Mouse (Mus musculus): ENCODE results near the gene Gpc5. TPM values are rescaled to one million over a fixed set of nuclear protein-coding genes. Genes with fewer than 3 reads are reported as not detected.
A peak's percentile ranks its signal among the peaks of the same experiment; 100 is the strongest.

The Gpc5 gene
- polyA plus RNA-seq, 1 experiment from 2014 or later: 0.81 TPM

- no peaks in the 10 kb centered on the region for H3K4me1 ChIP-seq
- H3K36me3 ChIP-seq (replicated peaks): no peaks in the 10 kb centered on the region
- no peak overlapping the region for H3K27ac ChIP-seq
- 89% methylated on average over 3 of the region's 3 CpGs for WGBS
- no peaks in the 10 kb centered on the region for H3K27me3 ChIP-seq (ENCODE audit: poor library complexity, severe bottlenecking)
- no peak for DNase-seq (ENCODE audit: extremely low spot score, low spot score)
- no peak overlapping the region for H3K4me3 ChIP-seq
- no peaks in the 10 kb centered on the region for H3K9me3 ChIP-seq
These were observed 1361.3 kb downstream of the Gpc5 start for GRCm38 (mm10) chr14:116453356-116453755.

GRCm38 (mm10) chr14:116456211-116456610 lies 1364.2 kb downstream of the Gpc5 start:
- Histone ChIP-seq H3K9me3 (no peaks in the 10 kb centered on the region), H3K27me3 (ENCODE audit: poor library complexity, severe bottlenecking) (no peaks in the 10 kb centered on the region), H3K4me1 (no peaks in the 10 kb centered on the region), H3K36me3 (replicated peaks) (no peaks in the 10 kb centered on the region), H3K4me3 (no peak overlapping the region), H3K27ac (no peak overlapping the region)
- WGBS: 81% methylated on average over 4 of the region's 4 CpGs
- no peak for DNase-seq (ENCODE audit: extremely low spot score, low spot score)

GRCm38 (mm10) chr14:116473378-116474179 lies 1381.6 kb downstream of the Gpc5 start:
- WGBS: 93% methylated on average over 8 of the region's 8 CpGs
- H3K36me3 ChIP-seq (replicated peaks): no peaks in the 10 kb centered on the region
- H3K4me1 ChIP-seq: no peaks in the 10 kb centered on the region
- H3K27ac ChIP-seq: no peak overlapping the region
- no peak for DNase-seq (ENCODE audit: extremely low spot score, low spot score)
- no peaks in the 10 kb centered on the region for H3K9me3 ChIP-seq
- no peak overlapping the region for H3K4me3 ChIP-seq
- H3K27me3 ChIP-seq (ENCODE audit: poor library complexity, severe bottlenecking): no peaks in the 10 kb centered on the region

GRCm38 (mm10) chr14:116494285-116494850 lies 1402.4 kb downstream of the Gpc5 start:
- no peak overlapping the region for H3K27ac ChIP-seq
- no peaks in the 10 kb centered on the region for H3K36me3 ChIP-seq (replicated peaks)
- WGBS: 39% methylated on average over 1 of the region's 1 CpGs
- H3K4me1 ChIP-seq: no peaks in the 10 kb centered on the region
- no peak for DNase-seq (ENCODE audit: extremely low spot score, low spot score)
- no peak overlapping the region for H3K4me3 ChIP-seq
- H3K9me3 ChIP-seq: no peaks in the 10 kb centered on the region
- H3K27me3 ChIP-seq (ENCODE audit: poor library complexity, severe bottlenecking): no peaks in the 10 kb centered on the region

- Histone ChIP-seq H3K4me3 (no peak overlapping the region), H3K4me1 (no peaks in the 10 kb centered on the region), H3K27me3 (ENCODE audit: poor library complexity, severe bottlenecking) (no peaks in the 10 kb centered on the region), H3K9me3 (no peaks in the 10 kb centered on the region), H3K27ac (no peak overlapping the region), H3K36me3 (replicated peaks) (no peaks in the 10 kb centered on the region)
- no peak for DNase-seq (ENCODE audit: extremely low spot score, low spot score)
- WGBS: 86% methylated on average over 3 of the region's 3 CpGs
These were observed 1446.2 kb downstream of the Gpc5 start for GRCm38 (mm10) chr14:116538216-116538615.

GRCm38 (mm10) chr14:116543746-116544145 lies 1451.7 kb downstream of the Gpc5 start:
- Histone ChIP-seq H3K27ac (no peak overlapping the region), H3K9me3 (no peaks in the 10 kb centered on the region), H3K4me3 (no peak overlapping the region), H3K4me1 (no peaks in the 10 kb centered on the region), H3K27me3 (ENCODE audit: poor library complexity, severe bottlenecking) (no peaks in the 10 kb centered on the region), H3K36me3 (replicated peaks) (no peaks in the 10 kb centered on the region)
- DNase-seq (ENCODE audit: extremely low spot score, low spot score): no peak

- no peak for DNase-seq (ENCODE audit: extremely low spot score, low spot score)
- Histone ChIP-seq H3K4me1 (no peaks in the 10 kb centered on the region), H3K27ac (no peak overlapping the region), H3K4me3 (no peak overlapping the region), H3K9me3 (no peaks in the 10 kb centered on the region), H3K27me3 (ENCODE audit: poor library complexity, severe bottlenecking) (no peaks in the 10 kb centered on the region), H3K36me3 (replicated peaks) (no peaks in the 10 kb centered on the region)
- WGBS: 70% methylated on average over 5 of the region's 5 CpGs
These were observed 1459.4 kb downstream of the Gpc5 start for GRCm38 (mm10) chr14:116551401-116551800.

GRCm38 (mm10) chr14:116553316-116553715 lies 1461.3 kb downstream of the Gpc5 start:
- no peak overlapping the region for H3K4me3 ChIP-seq
- no peak for DNase-seq (ENCODE audit: extremely low spot score, low spot score)
- H3K27me3 ChIP-seq (ENCODE audit: poor library complexity, severe bottlenecking): no peaks in the 10 kb centered on the region
- no peak overlapping the region for H3K27ac ChIP-seq
- 58% methylated on average over 7 of the region's 7 CpGs for WGBS
- no peaks in the 10 kb centered on the region for H3K36me3 ChIP-seq (replicated peaks)
- no peaks in the 10 kb centered on the region for H3K9me3 ChIP-seq
- H3K4me1 ChIP-seq: no peaks in the 10 kb centered on the region

- whole genome bisulfite sequencing: 94% methylated on average over 9 of the region's 9 CpGs
- H3K4me1 ChIP-seq: no peaks in the 10 kb centered on the region
These were observed 1466.3 kb downstream of the Gpc5 start for GRCm38 (mm10) chr14:116558141-116558800.

GRCm38 (mm10) chr14:116559990-116560389 lies 1468.0 kb downstream of the Gpc5 start:
- no peaks in the 10 kb centered on the region for H3K4me1 ChIP-seq
- H3K4me3 ChIP-seq: no peak overlapping the region
- no peaks in the 10 kb centered on the region for H3K36me3 ChIP-seq (replicated peaks)
- H3K27ac ChIP-seq: no peak overlapping the region
- DNase-seq (ENCODE audit: extremely low spot score, low spot score): no peak
- 67% methylated on average over 1 of the region's 1 CpGs for WGBS
- no peaks in the 10 kb centered on the region for H3K9me3 ChIP-seq
- H3K27me3 ChIP-seq (ENCODE audit: poor library complexity, severe bottlenecking): no peaks in the 10 kb centered on the region

More at GRCm38 (mm10) chr14:116558141-116558800, 1466.3 kb downstream of the Gpc5 start:
- no peak for DNase-seq (ENCODE audit: extremely low spot score, low spot score)
- no peaks in the 10 kb centered on the region for H3K27me3 ChIP-seq (ENCODE audit: poor library complexity, severe bottlenecking)
- no peak overlapping the region for H3K4me3 ChIP-seq
- H3K27ac ChIP-seq: no peak overlapping the region
- H3K9me3 ChIP-seq: no peaks in the 10 kb centered on the region
- no peaks in the 10 kb centered on the region for H3K36me3 ChIP-seq (replicated peaks)

MicroRNAs within 50 kb of the gene (microRNA counts, 519-probe panel; counts per million panel counts)
- microRNA mmu-miR-18a: 6,172 counts per million, percentile 92 among the panel's probes with 10 or more counts
- 8,649 counts per million, percentile 99 among the panel's probes with 10 or more counts for microRNA mmu-miR-19a
- 7,797 counts per million, percentile 97 among the panel's probes with 10 or more counts for microRNA mmu-miR-19b
- 9,658 counts per million, percentile 100 among the panel's probes with 10 or more counts for microRNA mmu-miR-20a+mmu-miR-20b
- 3,892 counts per million, percentile 76 among the panel's probes with 10 or more counts for microRNA mmu-miR-92a

Small RNA genes within 50 kb of the gene (microRNA-seq; reads per million reads assigned to microRNA genes)
- 105,543 reads per million, percentile 100 among the genes with 10 or more reads in this experiment for gene Mir17
- gene Mir18: 16,131 reads per million, percentile 98 among the genes with 10 or more reads in this experiment
- 294 reads per million, percentile 59 among the genes with 10 or more reads in this experiment for gene Mir19a
- gene Mir19b-1: 93.7 reads per million, percentile 47 among the genes with 10 or more reads in this experiment
- 39,766 reads per million, percentile 100 among the genes with 10 or more reads in this experiment for gene Mir20a
- gene Mir92-1: 10,990 reads per million, percentile 95 among the genes with 10 or more reads in this experiment
